In genomic region chr9:67922350-67922749, GRCm38 (mm10) we compare ENCODE assay signal across 18 mouse cellular contexts.
"Had no signal": no experiment of that assay in that cellular context is flagged by ENCODE, and none has a peak within 500 bp of the region (broad histone marks: within the 10 kb centered on the region; RNA-seq: fewer than 3 reads in every experiment).

No protein-coding gene starts in this region.

- DNase-seq: liver, embryonic 13.5 days; liver, postnatal 0 days; lung, adult 2 months; lung, postnatal 14 days; lung, postnatal 36 days; right cerebral cortex, postnatal 14 days; thymus, postnatal 14 days; thymus, postnatal 36 days had no signal

- H3K27me3 ChIP-seq: liver, embryonic 13.5 days; liver, embryonic 15.5 days; lung, embryonic 15.5 days; megakaryocyte, embryonic 14.5 days; midbrain, embryonic 12.5 days; neural tube, embryonic 12.5 days; stomach, embryonic 15.5 days had no signal

- H3K4me2 ChIP-seq: liver, embryonic 13.5 days; liver, embryonic 15.5 days; lung, embryonic 15.5 days; midbrain, embryonic 12.5 days; neural tube, embryonic 12.5 days; stomach, embryonic 15.5 days had no signal

- H3K4me3 ChIP-seq: liver, embryonic 13.5 days; liver, embryonic 15.5 days; lung, embryonic 15.5 days; megakaryocyte, embryonic 14.5 days; midbrain, embryonic 12.5 days; neural tube, embryonic 12.5 days; stomach, embryonic 15.5 days had no signal

- ATAC-seq: liver, postnatal 0 days; lung, postnatal 0 days; midbrain, embryonic 16.5 days had no signal

- H3K4me1 ChIP-seq: liver, embryonic 13.5 days; liver, embryonic 15.5 days; lung, embryonic 15.5 days; megakaryocyte, embryonic 14.5 days; midbrain, embryonic 12.5 days; neural tube, embryonic 12.5 days; stomach, embryonic 15.5 days had no signal

- H3K27ac ChIP-seq: liver, embryonic 13.5 days; liver, embryonic 15.5 days; lung, embryonic 15.5 days; macrophage; midbrain, embryonic 12.5 days; neural tube, embryonic 12.5 days; stomach, embryonic 15.5 days; stomach, postnatal 0 days had no signal

- H3K9ac ChIP-seq: liver, embryonic 13.5 days; liver, embryonic 15.5 days; liver, postnatal 0 days; lung, embryonic 15.5 days; midbrain, embryonic 12.5 days; neural tube, embryonic 12.5 days; stomach, embryonic 15.5 days had no signal

- H3K9me3 ChIP-seq: liver, embryonic 13.5 days; liver, embryonic 15.5 days; lung, embryonic 15.5 days; megakaryocyte, embryonic 14.5 days; midbrain, embryonic 12.5 days; neural tube, embryonic 12.5 days; stomach, embryonic 15.5 days had no signal
